Mouse (Mus musculus) right cerebral cortex, postnatal 10 days (tissue): ENCODE data around the gene Ncbp1.
A peak's percentile ranks its signal among the peaks of the same experiment; 100 is the strongest.

Experiments
- DNase-seq, 2 experiments: peaks; one replicate each; pipeline ENCODE4 v3.0.0; 2021; ENCODE audit warnings: low spot score in 2 of 2

Gene Ncbp1

GRCm38 (mm10) chr4:46201834-46202561 is 63.6 kb downstream of the Ncbp1 start:
- peak; percentile 78 to 83 for DNase-seq

- peak; percentile 38 to 39 for DNase-seq
Observed at GRCm38 (mm10) chr4:46202562-46203126, 64.2 kb downstream of the Ncbp1 start.

- no peak for DNase-seq
Observed at GRCm38 (mm10) chr4:46221090-46221489, 82.7 kb downstream of the Ncbp1 start.
